Mouse (Mus musculus) forebrain, embryonic 11.5 days (tissue): ENCODE measurements at regions not wholly inside any gene's neighbourhood (a gene's known extent, or its start where the extent isn't known, plus 50 kb on each side); places are given as distances from the start of the nearest gene placed in this dataset.
A peak's percentile ranks its signal among the peaks of the same experiment; 100 is the strongest.

Source experiments
- ATAC-seq: fragments of 200-750 bp; cut with Nextera tagmentation; replicated peaks from 2 replicates; pipeline ENCODE4 v1.8.0; 2017; ENCODE audit warnings: moderate TSS enrichment; ENCODE audit not compliant: low FRiP score
- DNase-seq: peaks from one replicate; pipeline ENCODE4 v3.0.0-alpha.2; 2017; ENCODE audit warnings: low spot score
- H3K27ac ChIP-seq: fragments of 300-500 bp; sonication (generic); 2 replicates; pipeline ENCODE4 v1.5.1; 2014; ENCODE audit warnings: low read depth, low read length
- H3K27me3 ChIP-seq: fragments of 300-500 bp; sonication (generic); 2 replicates; pipeline ENCODE4 v1.6.1; 2014; ENCODE audit warnings: mild to moderate bottlenecking, low read length, mixed read lengths; ENCODE audit not compliant: control insufficient read depth, insufficient read depth
- H3K36me3 ChIP-seq: fragments of 300-500 bp; sonication (generic); 2 replicates; pipeline ENCODE4 v1.6.1; 2014; ENCODE audit warnings: mild to moderate bottlenecking, low read length, moderate library complexity, mixed read lengths; ENCODE audit not compliant: control insufficient read depth, insufficient read depth
- H3K4me1 ChIP-seq: fragments of 300-500 bp; sonication (generic); replicated peaks from 2 replicates; pipeline ENCODE4 v1.6.1; 2014; ENCODE audit warnings: low read length, mixed read lengths; ENCODE audit not compliant: control insufficient read depth, insufficient read depth
- H3K4me2 ChIP-seq: fragments of 300-500 bp; sonication (generic); 2 replicates; pipeline ENCODE4 v1.6.1; 2014; ENCODE audit warnings: low read depth, mild to moderate bottlenecking, low read length, moderate library complexity, mixed read lengths; ENCODE audit not compliant: severe bottlenecking
- H3K4me3 ChIP-seq: fragments of 300-500 bp; sonication (generic); 2 replicates; pipeline ENCODE4 v1.5.1; 2014; ENCODE audit warnings: low read depth, low read length
- H3K9ac ChIP-seq: fragments of 300-500 bp; sonication (generic); 2 replicates; pipeline ENCODE4 v1.6.1; 2014; ENCODE audit warnings: low read length
- H3K9me3 ChIP-seq: fragments of 300-500 bp; sonication (generic); 2 replicates; pipeline ENCODE4 v1.6.1; 2016; ENCODE audit warnings: low read length, mixed read lengths; ENCODE audit not compliant: control insufficient read depth
- WGBS: fragments of 180-500 bp; shearing (Covaris S2); extraction: QIAGEN DNeasy Blood & Tissue Kit; methylation state at CpG from one replicate; pipeline ENCODE4 v1.1.7; 2014; 5-methylcytosine and 5-hydroxymethylcytosine counted together

GRCm38 (mm10) chr12:94574981-94575380 lies 1117.0 kb upstream of the Flrt2 start:
- Histone ChIP-seq H3K4me1 (no peaks in the 10 kb centered on the region), H3K9me3 (no peaks in the 10 kb centered on the region), H3K9ac (no peak overlapping the region), H3K36me3 (no peaks in the 10 kb centered on the region), H3K4me2 (no peak overlapping the region), H3K27me3 (no peaks in the 10 kb centered on the region), H3K27ac (no peak overlapping the region), H3K4me3 (no peak overlapping the region)
- DNase-seq (no peak), ATAC-seq (no peak)
- 94% methylated on average over 2 of the region's 2 CpGs for WGBS

GRCm38 (mm10) chr12:94580345-94580744 lies 1111.7 kb upstream of the Flrt2 start:
- Histone ChIP-seq H3K36me3 (no peaks in the 10 kb centered on the region), H3K9ac (no peak overlapping the region), H3K27ac (no peak overlapping the region), H3K4me1 (no peaks in the 10 kb centered on the region), H3K9me3 (no peaks in the 10 kb centered on the region), H3K4me3 (no peak overlapping the region), H3K27me3 (no peaks in the 10 kb centered on the region), H3K4me2 (no peak overlapping the region)
- ATAC-seq, result no peak
- no peak for DNase-seq
- 46% methylated on average over 4 of the region's 4 CpGs for WGBS

GRCm38 (mm10) chr12:94584309-94584708 lies 1107.7 kb upstream of the Flrt2 start:
- no peaks in the 10 kb centered on the region for H3K36me3 ChIP-seq
- DNase-seq (no peak), ATAC-seq (no peak)
- H3K4me2 ChIP-seq, result no peak overlapping the region
- H3K4me1 ChIP-seq, result no peaks in the 10 kb centered on the region
- no peaks in the 10 kb centered on the region for H3K9me3 ChIP-seq
- 77% methylated on average over 1 of the region's 1 CpGs for WGBS
- no peaks in the 10 kb centered on the region for H3K27me3 ChIP-seq
- H3K9ac ChIP-seq, result no peak overlapping the region
- no peak overlapping the region for H3K4me3 ChIP-seq
- no peak overlapping the region for H3K27ac ChIP-seq

GRCm38 (mm10) chr12:94587031-94587430 lies 1105.0 kb upstream of the Flrt2 start:
- Histone ChIP-seq H3K4me2 (no peak overlapping the region), H3K27me3 (no peaks in the 10 kb centered on the region), H3K36me3 (no peaks in the 10 kb centered on the region), H3K9ac (no peak overlapping the region), H3K9me3 (no peaks in the 10 kb centered on the region), H3K4me1 (no peaks in the 10 kb centered on the region), H3K27ac (no peak overlapping the region), H3K4me3 (no peak overlapping the region)
- WGBS, result 78% methylated on average over 4 of the region's 4 CpGs
- ATAC-seq, result no peak
- no peak for DNase-seq

- Histone ChIP-seq H3K27ac (no peak overlapping the region), H3K4me1 (no peaks in the 10 kb centered on the region), H3K27me3 (no peaks in the 10 kb centered on the region), H3K4me2 (no peak overlapping the region), H3K4me3 (no peak overlapping the region), H3K36me3 (no peaks in the 10 kb centered on the region), H3K9me3 (no peaks in the 10 kb centered on the region), H3K9ac (no peak overlapping the region)
- WGBS, result 86% methylated on average over 4 of the region's 4 CpGs
- ATAC-seq (no peak), DNase-seq (no peak)
These were observed 1103.4 kb upstream of the Flrt2 start for GRCm38 (mm10) chr12:94588599-94588998.

GRCm38 (mm10) chr12:94589033-94589432 lies 1103.0 kb upstream of the Flrt2 start:
- ATAC-seq, result no peak
- Histone ChIP-seq H3K9ac (no peak overlapping the region), H3K27ac (no peak overlapping the region), H3K4me1 (no peaks in the 10 kb centered on the region), H3K4me3 (no peak overlapping the region), H3K36me3 (no peaks in the 10 kb centered on the region), H3K27me3 (no peaks in the 10 kb centered on the region), H3K4me2 (no peak overlapping the region), H3K9me3 (no peaks in the 10 kb centered on the region)
- no peak for DNase-seq
- WGBS, result 95% methylated on average over 4 of the region's 4 CpGs

GRCm38 (mm10) chr12:94605566-94605965 lies 1086.5 kb upstream of the Flrt2 start:
- Histone ChIP-seq H3K4me1 (no peaks in the 10 kb centered on the region), H3K4me2 (no peak overlapping the region), H3K27me3 (no peaks in the 10 kb centered on the region), H3K9me3 (no peaks in the 10 kb centered on the region), H3K27ac (no peak overlapping the region), H3K36me3 (no peaks in the 10 kb centered on the region), H3K9ac (no peak overlapping the region), H3K4me3 (no peak overlapping the region)
- WGBS, result 93% methylated on average over 1 of the region's 1 CpGs
- ATAC-seq (no peak), DNase-seq (no peak)

GRCm38 (mm10) chr12:94636555-94636954 lies 1055.5 kb upstream of the Flrt2 start:
- no peak for DNase-seq
- H3K27ac ChIP-seq, result no peak overlapping the region
- H3K4me2 ChIP-seq, result no peak overlapping the region
- H3K36me3 ChIP-seq, result no peaks in the 10 kb centered on the region
- H3K4me1 ChIP-seq, result peaks cover 2% of the 10 kb centered on the region; the same call in 1 of the 2 replicates
- no peaks in the 10 kb centered on the region for H3K9me3 ChIP-seq
- H3K9ac ChIP-seq, result no peak overlapping the region
- H3K4me3 ChIP-seq, result no peak overlapping the region
- WGBS, result 58% methylated on average over 1 of the region's 1 CpGs
- peak; percentile 65 for ATAC-seq
- H3K27me3 ChIP-seq, result no peaks in the 10 kb centered on the region

- Histone ChIP-seq H3K4me3 (no peak overlapping the region), H3K4me2 (no peak overlapping the region), H3K4me1 (peaks cover 2% of the 10 kb centered on the region; the same call in 1 of the 2 replicates), H3K9me3 (no peaks in the 10 kb centered on the region), H3K27me3 (no peaks in the 10 kb centered on the region), H3K27ac (no peak overlapping the region), H3K36me3 (no peaks in the 10 kb centered on the region), H3K9ac (no peak overlapping the region)
- WGBS, result 80% methylated on average over 4 of the region's 4 CpGs
- DNase-seq (no peak), ATAC-seq (no peak)
These were observed 1051.9 kb upstream of the Flrt2 start for GRCm38 (mm10) chr12:94640153-94640552.
